7 mouse cellular contexts compared by ENCODE assay signal in the genomic region with DNA sequence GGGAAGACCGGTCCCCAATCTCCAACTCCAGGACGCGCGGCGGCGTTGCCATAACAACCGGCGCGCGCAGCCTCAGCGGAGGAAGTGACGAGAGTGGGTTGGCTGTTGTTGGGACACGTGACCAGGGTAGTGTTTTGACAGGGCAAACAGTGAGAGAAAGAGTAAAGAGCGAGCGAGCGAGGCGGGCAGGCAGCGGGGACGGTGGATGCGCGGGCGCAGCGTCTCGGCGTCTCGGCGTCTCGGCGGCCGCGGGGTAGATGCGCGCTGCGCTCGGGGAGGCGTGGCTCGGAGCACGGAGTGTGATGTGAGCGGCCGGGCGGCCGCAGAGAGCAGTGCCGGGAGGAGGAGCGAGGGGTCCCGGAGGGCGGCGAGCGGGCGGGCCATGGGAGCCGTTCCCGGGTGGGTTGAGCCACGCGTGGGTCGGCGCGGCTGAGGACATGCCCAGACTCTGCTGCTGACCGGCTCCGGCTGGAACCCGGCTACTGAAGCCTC. TPM values are rescaled to one million over a fixed set of nuclear protein-coding genes. Genes with fewer than 3 reads are reported as not detected.
DNase-seq lines count a peak whose midpoint lies in the region; ATAC-seq lines count a peak whose summit lies in the region.

Gene Fam214a (plus strand): TSS at position 129 of the 492 bp plus-strand sequence.

- no peaks in the 10 kb centered on the region for H3K27me3 ChIP-seq in limb, embryonic 10.5 days (ENCODE audit: low read depth, poor library complexity, severe bottlenecking)
- H3K27me3 ChIP-seq in midbrain, embryonic 13.5 days = no peaks in the 10 kb centered on the region

- peak within 1 kb of the TSS; percentile 89 for H3K4me3 ChIP-seq in limb, embryonic 10.5 days
- peak within 1 kb of the TSS; percentile 95 for H3K4me3 ChIP-seq in midbrain, embryonic 13.5 days (replicated peaks)

- H3K36me3 ChIP-seq in limb, embryonic 10.5 days = no peaks in the 10 kb centered on the region
- H3K36me3 ChIP-seq in midbrain, embryonic 13.5 days = peaks cover 5% of the 10 kb centered on the region

- WGBS in limb, embryonic 10.5 days = under 1% methylated on average over 54 of the region's 59 CpGs
- WGBS in midbrain, embryonic 13.5 days = under 1% methylated on average over 59 of the region's 59 CpGs

- ATAC-seq in granulocyte monocyte progenitor cell, adult 5-6 weeks (replicated peaks; ENCODE audit: poor library complexity, severe bottlenecking) = peak; percentile 79
- ATAC-seq in midbrain, embryonic 13.5 days = peak; percentile 97

- peak within 1 kb of the TSS; percentile 95 for H3K9ac ChIP-seq in midbrain, embryonic 13.5 days (replicated peaks)

- H3K9me3 ChIP-seq in limb, embryonic 10.5 days (replicated peaks) = no peaks in the 10 kb centered on the region
- H3K9me3 ChIP-seq in midbrain, embryonic 13.5 days = no peaks in the 10 kb centered on the region

- H3K4me2 ChIP-seq in midbrain, embryonic 13.5 days (replicated peaks) = peak within 1 kb of the TSS; percentile 93

- peak; percentile 95 for DNase-seq in adrenal gland, adult 8-10 months
- peak; percentile 86 for DNase-seq in embryo, embryonic 11.5 days (ENCODE audit: low read depth, low spot score)
- DNase-seq in kidney, adult 11 months = peak; percentile 95
- peak; percentile 95 for DNase-seq in limb, embryonic 10.5 days (ENCODE audit: low spot score)
- DNase-seq in spleen, adult 12 weeks (ENCODE audit: low spot score) = peak; percentile 72

- H3K27ac ChIP-seq in limb, embryonic 10.5 days = peak within 1 kb of the TSS; percentile 88
- H3K27ac ChIP-seq in midbrain, embryonic 13.5 days = peak within 1 kb of the TSS; percentile 96

- H3K4me1 ChIP-seq in limb, embryonic 10.5 days = peaks cover 15% of the 10 kb centered on the region
- peaks cover 21% of the 10 kb centered on the region for H3K4me1 ChIP-seq in midbrain, embryonic 13.5 days (replicated peaks)

RNA-seq across cellular contexts. Expression of gene Fam214a, which starts in this region (rescaled TPM):
- total RNA-seq in adrenal gland, adult 8-10 months (2022) = 100 to 1,000 TPM in 2 of 4 experiments, 10 to 100 TPM in 2; 90.3 to 132 (median 108) TPM
- total RNA-seq in granulocyte monocyte progenitor cell, adult 5-6 weeks (2014; fragmentation: Nextera tagmentation) = 8.8 and 9.2 TPM in 2 replicates
- total RNA-seq in granulocyte monocyte progenitor cell, adult 5-6 weeks (2017) = 9.4 and 13.5 TPM in 2 replicates
- 4.0 and 6.4 TPM in 2 replicates for polyA plus RNA-seq in limb, embryonic 10.5 days (2016; fragmentation: Nextera tagmentation; extraction: Ambion mirVana)
- 31.3 TPM in 2 replicates for polyA plus RNA-seq in midbrain, embryonic 13.5 days (2015; fragmentation: Nextera tagmentation; extraction: Ambion mirVana)

Comparison
In these comparisons a context has a peak if more than half of its experiments do, and no peak if none do; other contexts are left out.
1. Peak in every context shown above with its lines: DNase-seq, ATAC-seq, H3K4me3 ChIP-seq and H3K27ac ChIP-seq.
2. RNA of gene Fam214a (total RNA-seq): 90.3 to 132 TPM in adrenal gland, adult 8-10 months; 8.8 to 13.5 TPM in granulocyte monocyte progenitor cell, adult 5-6 weeks; every median in the first group is over 4 times any median in the second.